Mouse (Mus musculus) CH12.LX (cell line): ENCODE data around the gene Eml5.

Source experiments
- CTCF ChIP-seq, 2 experiments: IDR thresholded peaks in 1 of 2; conservative IDR thresholded peaks in 1 of 2; 2 replicates each; pipeline ENCODE4 v1.5.1; 2011 to 2012; ENCODE audit warnings: low read depth in 2 of 2, low read length in 2 of 2, improper control_type of control experiment in 1 of 2, inconsistent platforms in 1 of 2, mild to moderate bottlenecking in 1 of 2, moderate library complexity in 1 of 2
- E2F4 ChIP-seq: IDR thresholded peaks from 2 replicates; pipeline ENCODE4 v1.6.1; 2011; ENCODE audit warnings: low read depth, low read length, improper control_type of control experiment; ENCODE audit not compliant: insufficient replicate concordance
- HCFC1 ChIP-seq: IDR thresholded peaks from 2 replicates; pipeline ENCODE4 v1.6.1; 2012; ENCODE audit warnings: low read depth, mild to moderate bottlenecking, inconsistent platforms, low read length, improper control_type of control experiment
- MAZ ChIP-seq: IDR thresholded peaks from 2 replicates; pipeline ENCODE4 v1.6.1; 2012; ENCODE audit warnings: low read depth, mild to moderate bottlenecking, inconsistent platforms, low read length, improper control_type of control experiment, moderate library complexity
- POLR2A ChIP-seq: IDR thresholded peaks from 2 replicates; pipeline ENCODE4 v1.6.1; 2011; ENCODE audit warnings: low read depth, mild to moderate bottlenecking, improper control_type of control experiment, low read length
- POLR2AphosphoS2 ChIP-seq: IDR thresholded peaks from 2 replicates; pipeline ENCODE4 v1.6.1; 2011; ENCODE audit warnings: low read depth, low read length, improper control_type of control experiment
- RCOR1 ChIP-seq: conservative IDR thresholded peaks from 2 replicates; pipeline ENCODE4 v1.6.1; 2012; ENCODE audit warnings: low read depth, mild to moderate bottlenecking, inconsistent platforms, low read length, improper control_type of control experiment
- TCF12 ChIP-seq: IDR thresholded peaks from 2 replicates; pipeline ENCODE4 v1.6.1; 2014; ENCODE audit warnings: low read depth, mild to moderate bottlenecking, inconsistent platforms, low read length, improper control_type of control experiment
- UBTF ChIP-seq: IDR thresholded peaks from 2 replicates; pipeline ENCODE4 v1.6.1; 2012; ENCODE audit warnings: low read depth, mild to moderate bottlenecking, inconsistent platforms, low read length, improper control_type of control experiment, moderate library complexity
- USF2 ChIP-seq: conservative IDR thresholded peaks from 2 replicates; pipeline ENCODE4 v1.6.1; 2011; ENCODE audit warnings: low read depth, low read length, improper control_type of control experiment
- ZC3H11A ChIP-seq: IDR thresholded peaks from 2 replicates; pipeline ENCODE4 v1.6.1; 2012; ENCODE audit warnings: low read depth, mild to moderate bottlenecking, inconsistent platforms, low read length, improper control_type of control experiment

DNA sequence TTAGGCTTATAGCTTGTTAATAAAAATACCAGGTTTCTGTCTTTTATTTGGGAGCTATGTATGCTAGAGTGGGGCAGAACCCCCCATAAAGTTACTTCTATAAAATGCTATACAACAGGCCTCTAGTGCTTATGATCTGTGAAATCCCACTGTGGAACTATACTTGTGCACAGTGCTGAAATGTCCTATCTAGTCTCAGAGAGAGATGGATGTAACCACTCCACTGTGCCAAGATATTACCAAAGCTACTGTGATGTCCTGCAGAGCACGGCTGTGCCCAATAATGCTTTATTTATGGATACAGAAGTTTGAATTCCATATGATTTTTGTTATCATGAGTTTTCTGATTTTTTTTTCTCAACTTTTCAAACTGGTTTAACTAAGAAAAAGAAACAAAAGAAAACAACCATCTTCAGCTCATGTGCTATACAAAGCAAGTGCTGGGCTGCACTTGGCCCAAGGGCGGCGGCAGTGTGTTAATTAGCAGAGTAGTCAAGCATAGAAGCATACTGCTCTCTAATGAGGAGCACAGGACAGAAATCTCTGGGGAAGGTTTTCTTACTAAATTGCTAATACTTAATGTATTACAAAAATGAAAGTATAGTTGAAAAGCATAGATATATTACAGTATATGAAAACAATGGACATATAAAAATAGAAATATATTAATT, 97.1 kb downstream of the Eml5 start:
- no peak for TF ChIP-seq TCF12
- no peak for TF ChIP-seq HCFC1
- TF ChIP-seq USF2: no peak
- no peak for TF ChIP-seq UBTF
- no peak for TF ChIP-seq POLR2A
- TF ChIP-seq CTCF (conservative IDR thresholded peaks at IDR 0.05 in 1 of 2, IDR thresholded peaks at IDR 0.05 in 1 of 2; ENCODE audit: low read depth in 2 of 2, low read length in 2 of 2): no peak
- no peak for TF ChIP-seq E2F4
- TF ChIP-seq MAZ: no peak
- no peak for TF ChIP-seq RCOR1
- no peak for TF ChIP-seq ZC3H11A
- TF ChIP-seq POLR2AphosphoS2: no peak
